Mouse (Mus musculus): ENCODE measurements at regions not wholly inside any gene's neighbourhood (a gene's known extent, or its start where the extent isn't known, plus 50 kb on each side); places are given as distances from the start of the nearest gene placed in this dataset.

DNA sequence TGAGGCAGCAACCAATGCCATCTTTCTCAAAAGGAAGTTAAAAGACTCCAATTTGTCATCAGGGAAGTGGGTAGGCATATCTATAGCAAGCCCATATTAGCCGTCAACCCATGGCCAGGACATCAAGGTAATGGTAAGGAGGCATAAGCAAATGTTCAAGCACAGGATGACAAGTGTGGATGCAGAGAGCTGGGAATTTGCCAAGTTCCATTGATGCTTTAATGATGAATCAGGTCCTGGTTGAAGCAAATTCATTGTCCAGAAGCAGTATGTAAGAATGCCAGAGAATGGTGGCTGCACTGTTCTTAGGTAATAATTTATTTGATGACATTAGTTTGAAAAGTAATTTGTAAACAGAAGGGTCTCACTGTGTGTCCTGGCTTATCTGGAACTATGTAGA lies 734.8 kb downstream of the Inhba start:
- TF ChIP-seq CTCF (IDR thresholded peaks at IDR 0.05; ENCODE audit: insufficient read depth, low read length) (no peak), POLR2A (IDR thresholded peaks at IDR 0.05; ENCODE audit: borderline replicate concordance, extremely low read depth, low read depth, low read length) (no peak)

All from lung, adult 2 months (tissue).